Mouse (Mus musculus) cerebellum, adult 2 months (tissue): Measurements from ENCODE around the gene 9930021J03Rik.

Source experiments
- CTCF ChIP-seq: fragments of 200-500 bp; IDR thresholded peaks from 2 replicates; pipeline ENCODE4 v1.5.1; 2011; ENCODE audit warnings: low read depth, mild to moderate bottlenecking, control low read depth, low read length, moderate library complexity, borderline replicate concordance; ENCODE audit not compliant: insufficient read depth
- POLR2A ChIP-seq: fragments of 200-500 bp; IDR thresholded peaks from 2 replicates; pipeline ENCODE4 v1.6.1; 2011; ENCODE audit warnings: low read length, control low read depth, borderline replicate concordance; ENCODE audit not compliant: insufficient read depth

DNA sequence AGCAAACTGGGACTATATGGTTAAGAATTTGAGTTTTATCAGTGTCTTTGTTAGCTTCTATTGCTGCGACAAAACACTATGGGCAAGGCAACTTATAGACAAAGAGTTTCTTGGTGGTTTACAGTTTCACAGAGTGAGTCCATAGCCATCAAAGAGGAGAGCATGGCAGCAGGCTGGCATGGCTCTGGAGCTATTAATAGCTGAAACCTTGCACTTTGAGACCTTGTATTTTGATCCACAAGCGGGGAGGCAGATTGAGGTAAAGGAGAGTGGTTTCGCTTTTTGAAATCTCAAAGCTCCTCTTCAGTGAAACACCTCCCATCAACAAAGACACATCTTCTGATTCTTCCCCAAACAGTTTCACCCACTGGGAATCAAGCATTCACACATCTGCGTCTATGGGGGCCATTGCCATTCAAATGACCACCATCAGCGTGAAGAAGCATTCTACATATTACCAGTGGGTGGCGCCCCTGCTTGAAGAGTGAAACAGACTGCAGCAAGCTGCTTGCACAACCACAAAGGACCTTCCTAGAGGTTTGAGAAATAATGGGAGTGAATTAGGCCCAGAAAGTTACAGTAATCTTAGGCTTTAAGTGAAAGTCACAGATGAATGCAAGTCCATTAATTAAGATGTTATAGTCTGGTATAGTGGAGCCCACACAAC, 18.4 kb upstream of the 9930021J03Rik start:
- TF ChIP-seq POLR2A (no peak), CTCF (peak; percentile 40; the same call in 1 of the 2 replicates)
